Mouse (Mus musculus) kidney, adult 2 months (tissue): ENCODE measurements around the gene Cped1.

Source experiments
- CTCF ChIP-seq: fragments of 200-500 bp; conservative IDR thresholded peaks from 2 replicates; pipeline ENCODE4 v1.5.1; 2011; ENCODE audit warnings: low read depth, mild to moderate bottlenecking, control low read depth, low read length, moderate library complexity, mixed read lengths; ENCODE audit not compliant: insufficient read depth, insufficient read length
- POLR2A ChIP-seq: fragments of 200-500 bp; IDR thresholded peaks from one replicate; pipeline ENCODE4 v1.6.1; 2011; ENCODE audit warnings: low read depth, low read length, control low read depth

- TF ChIP-seq CTCF (no peak), POLR2A (no peak)
Measured at GRCm38 (mm10) chr6:22267807-22268667, 282.3 kb downstream of the Cped1 start.
